Mouse (Mus musculus): ENCODE results near the gene Twnk. TPM values are rescaled to one million over a fixed set of nuclear protein-coding genes. Genes with fewer than 3 reads are reported as not detected.
"Not testable (repeated sequence)": the region's sequence is repeated elsewhere in the genome, so short reads cannot be mapped to it uniquely, and the experiment has no call there.

Gene Twnk
- total and polyA plus RNA-seq, 3 experiments: 12.4 to 30.1 (median 18.9) TPM

GRCm38 (mm10) chr19:45038198-45038597 is 32.7 kb downstream of the Twnk start:
- H3K9ac ChIP-seq (ENCODE audit: insufficient read depth, low read depth); H3K79me2 ChIP-seq (replicated peaks; ENCODE audit: control insufficient read depth, extremely low read depth, insufficient read depth, poor library complexity, severe bottlenecking); H3K36me3 ChIP-seq (replicated peaks in 1 of 2; ENCODE audit: control insufficient read depth in 1 of 2, insufficient read depth in 1 of 2, low read length in 1 of 2); DNase-seq (ENCODE audit: extremely low read depth); H3K4me3 ChIP-seq (replicated peaks in 1 of 3; ENCODE audit: low read depth in 2 of 3, low read length in 2 of 3, poor library complexity in 1 of 3); H3K27ac ChIP-seq (ENCODE audit: insufficient read depth, low read depth); H3K4me2 ChIP-seq (ENCODE audit: insufficient read depth, low read depth, poor library complexity, severe bottlenecking); H3K4me1 ChIP-seq (ENCODE audit: control insufficient read depth in 1 of 2, insufficient read depth in 2 of 2); dilution Hi-C loops (cut with MboI; ENCODE audit: extremely low pct_ligation_motif_present, extremely low pct_unique_long_range_greater_than_20kb, low sequenced_read_pairs); H3K9me3 ChIP-seq (replicated peaks; ENCODE audit: low read length): not testable (repeated sequence)
- H3K27me3 ChIP-seq (replicated peaks): peaks cover 55% of the 10 kb centered on the region
- in situ Hi-C loops (cut with MboI; ENCODE audit: low pct_ligation_motif_present, low pct_unique_long_range_greater_than_20kb, low sequenced_read_pairs): loop anchor here (25.0 kb wide), 1 partner anchor 451 kb away; no protein-coding TSS in a partner anchor

- H3K4me2 ChIP-seq (ENCODE audit: insufficient read depth, low read depth, poor library complexity, severe bottlenecking): no peak overlapping the region
- H3K4me3 ChIP-seq (replicated peaks in 1 of 3; ENCODE audit: low read depth in 2 of 3, low read length in 2 of 3, poor library complexity in 1 of 3): no peak overlapping the region
- no peak overlapping the region for H3K9ac ChIP-seq (ENCODE audit: insufficient read depth, low read depth)
- DNase-seq (ENCODE audit: extremely low read depth): no peak
- H3K36me3 ChIP-seq (replicated peaks in 1 of 2; ENCODE audit: control insufficient read depth in 1 of 2, insufficient read depth in 1 of 2, low read length in 1 of 2): no peaks in the 10 kb centered on the region
- no peaks in the 10 kb centered on the region for H3K9me3 ChIP-seq (replicated peaks; ENCODE audit: low read length)
- H3K27ac ChIP-seq (ENCODE audit: insufficient read depth, low read depth): no peak overlapping the region
- no peaks in the 10 kb centered on the region for H3K79me2 ChIP-seq (replicated peaks; ENCODE audit: control insufficient read depth, extremely low read depth, insufficient read depth, poor library complexity, severe bottlenecking)
- TF ChIP-seq RAD21 (IDR thresholded peaks at IDR 0.05; ENCODE audit: low read depth, low read length): no peak
- TF ChIP-seq USF1 (IDR thresholded peaks at IDR 0.05; ENCODE audit: low read depth, low read length): no peak
- no peak for TF ChIP-seq GABPA (IDR thresholded peaks at IDR 0.05; ENCODE audit: insufficient replicate concordance, low read depth, low read length)
- TF ChIP-seq IRF4 (IDR thresholded peaks at IDR 0.05; ENCODE audit: low read depth, low read length): no peak
- no peak for TF ChIP-seq NELFE (IDR thresholded peaks at IDR 0.05; ENCODE audit: low read depth, low read length)
- no peak for TF ChIP-seq TCF12 (IDR thresholded peaks at IDR 0.05; ENCODE audit: low read depth, low read length)
- TF ChIP-seq TBP (conservative IDR thresholded peaks at IDR 0.05; ENCODE audit: low read depth, low read length): no peak
- no peak for TF ChIP-seq NRF1 (IDR thresholded peaks at IDR 0.05; ENCODE audit: low read depth, low read length)
- no peak for TF ChIP-seq ELF1 (IDR thresholded peaks at IDR 0.05; ENCODE audit: low read depth, low read length)
- TF ChIP-seq MEF2A (IDR thresholded peaks at IDR 0.05; ENCODE audit: borderline replicate concordance, low read depth, low read length): no peak
- no peak for TF ChIP-seq EP300 (IDR thresholded peaks at IDR 0.05; ENCODE audit: low read length)
- no peak for TF ChIP-seq ZKSCAN1 (IDR thresholded peaks at IDR 0.05; ENCODE audit: borderline replicate concordance, low read depth, low read length)
- TF ChIP-seq POLR2A (IDR thresholded peaks at IDR 0.05; ENCODE audit: low read depth, low read length): no peak
- no peak for TF ChIP-seq MAFK (IDR thresholded peaks at IDR 0.05; ENCODE audit: insufficient replicate concordance, low read length)
- TF ChIP-seq RCOR1 (conservative IDR thresholded peaks at IDR 0.05; ENCODE audit: low read depth, low read length): no peak
- no peak for TF ChIP-seq SIN3A (IDR thresholded peaks at IDR 0.05; ENCODE audit: low read length)
- in situ Hi-C loops (cut with MboI; ENCODE audit: low pct_ligation_motif_present, low pct_unique_long_range_greater_than_20kb, low sequenced_read_pairs): loop anchor here (25.0 kb wide), 1 partner anchor 453 kb away; no protein-coding TSS in a partner anchor
- dilution Hi-C loops (cut with MboI; ENCODE audit: extremely low pct_ligation_motif_present, extremely low pct_unique_long_range_greater_than_20kb, low sequenced_read_pairs): no loop called here
- H3K27me3 ChIP-seq (replicated peaks): peaks cover 66% of the 10 kb centered on the region
- H3K4me1 ChIP-seq (ENCODE audit: control insufficient read depth in 1 of 2, insufficient read depth in 2 of 2): peaks cover 4% of the 10 kb centered on the region in 2 experiments; a peak in 1 of 4 replicates
These were observed 34.8 kb downstream of the Twnk start for GRCm38 (mm10) chr19:45040214-45040613.
